Mouse (Mus musculus): ENCODE measurements at regions not wholly inside any gene's neighbourhood (a gene's known extent, or its start where the extent isn't known, plus 50 kb on each side); places are given as distances from the start of the nearest gene placed in this dataset.
A peak's percentile ranks its signal among the peaks of the same experiment; 100 is the strongest.

GRCm38 (mm10) chrX:11567827-11568226 is 240.2 kb downstream of the H2al1j start:
- DNase-seq (ENCODE audit: low read depth, low spot score): no peak

DNA sequence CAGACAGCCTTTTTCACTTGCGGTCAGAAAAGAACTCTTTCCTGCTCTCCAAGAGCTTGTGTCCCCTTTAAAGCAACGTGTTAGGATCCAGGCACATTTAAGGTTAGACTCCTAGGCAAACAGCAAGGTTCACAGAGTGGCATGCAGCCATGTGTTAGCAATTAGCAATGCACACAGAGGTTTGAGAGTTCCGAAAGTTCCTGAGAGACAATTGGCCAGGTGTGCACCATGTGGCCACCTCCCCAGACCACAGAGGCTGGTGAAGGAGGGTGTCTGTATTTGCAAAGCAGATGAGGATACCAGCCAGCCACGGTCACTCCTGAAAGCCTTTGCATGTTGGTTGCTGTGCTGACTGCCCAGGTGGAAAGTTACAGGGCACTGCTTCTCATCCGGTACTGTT is 240.6 kb downstream of the H2al1j start:
- no peak for DNase-seq (ENCODE audit: low read depth, low spot score)

DNA sequence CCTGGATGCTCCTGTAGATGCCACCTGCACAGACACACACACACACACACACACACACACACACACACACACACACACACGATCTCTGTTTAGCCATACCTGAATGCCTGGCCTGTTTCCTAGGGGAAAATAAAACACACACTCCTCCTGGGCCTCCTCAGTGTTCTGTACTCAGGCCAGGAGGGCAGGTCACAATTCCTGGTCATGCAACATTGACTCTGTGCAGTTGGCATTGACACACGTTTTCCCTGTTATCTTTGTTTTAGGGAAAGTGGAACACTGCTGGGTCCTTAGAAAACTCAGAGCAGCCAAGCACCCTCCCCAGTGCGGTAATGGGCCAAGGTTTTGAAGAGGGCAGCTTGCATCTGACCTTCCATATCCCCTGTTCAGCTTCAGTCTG is 246.7 kb downstream of the H2al1j start:
- DNase-seq (ENCODE audit: low read depth, low spot score): no peak

GRCm38 (mm10) chrX:11575571-11575970 is 247.9 kb downstream of the H2al1j start:
- no peak for DNase-seq (ENCODE audit: low read depth, low spot score)

DNA sequence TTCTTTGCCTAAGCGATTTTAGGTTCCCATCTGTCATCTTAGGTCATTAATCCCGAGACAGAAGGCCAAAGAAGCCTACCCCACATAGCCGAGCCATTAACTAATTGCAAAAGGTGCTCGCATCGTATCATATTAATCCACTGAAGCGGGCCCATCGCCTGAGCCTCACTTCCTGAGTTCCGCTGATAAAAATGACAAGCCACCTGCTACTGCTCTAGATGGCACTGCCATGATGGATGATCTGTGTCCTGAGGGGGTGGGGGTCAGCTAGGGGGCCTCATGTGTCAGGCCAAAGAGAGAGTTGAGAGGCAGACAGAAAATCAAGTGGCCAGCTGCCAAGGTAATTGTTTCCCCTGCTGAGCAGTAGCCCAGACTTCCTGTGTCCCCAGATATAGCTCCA is 248.7 kb downstream of the H2al1j start:
- no peak for DNase-seq (ENCODE audit: low read depth, low spot score)

- DNase-seq (ENCODE audit: low read depth, low spot score): no peak
Measured at GRCm38 (mm10) chrX:11577294-11577693, 249.7 kb downstream of the H2al1j start.

- DNase-seq (ENCODE audit: low read depth, low spot score): no peak
Measured at GRCm38 (mm10) chrX:11585353-11585752, 257.7 kb downstream of the H2al1j start.

GRCm38 (mm10) chrX:11591391-11592187 is 264.0 kb downstream of the H2al1j start:
- no peak for DNase-seq (ENCODE audit: low read depth, low spot score)

- no peak for DNase-seq (ENCODE audit: low read depth, low spot score)
Measured at GRCm38 (mm10) chrX:11594542-11594941, 266.9 kb downstream of the H2al1j start.

DNA sequence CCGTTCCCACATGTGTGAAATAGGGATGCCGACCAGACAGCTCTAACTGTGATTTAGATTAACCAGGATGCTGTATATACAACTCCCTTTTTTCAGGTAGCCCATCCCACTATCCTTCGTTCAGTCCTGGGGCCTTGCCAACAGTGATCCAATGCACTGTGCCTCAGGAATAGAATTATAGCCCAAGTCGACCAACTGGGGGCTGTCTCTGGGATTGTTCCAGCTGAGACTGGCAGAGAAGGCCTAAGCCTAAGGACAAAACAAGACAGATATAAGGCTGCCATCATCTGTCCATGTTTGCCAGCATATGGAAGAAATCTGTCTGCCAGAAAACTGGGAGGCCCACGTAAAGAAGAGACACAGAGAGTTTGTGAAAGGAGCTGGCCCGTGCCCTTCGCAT is 269.9 kb downstream of the H2al1j start:
- no peak for DNase-seq (ENCODE audit: low read depth, low spot score)

DNA sequence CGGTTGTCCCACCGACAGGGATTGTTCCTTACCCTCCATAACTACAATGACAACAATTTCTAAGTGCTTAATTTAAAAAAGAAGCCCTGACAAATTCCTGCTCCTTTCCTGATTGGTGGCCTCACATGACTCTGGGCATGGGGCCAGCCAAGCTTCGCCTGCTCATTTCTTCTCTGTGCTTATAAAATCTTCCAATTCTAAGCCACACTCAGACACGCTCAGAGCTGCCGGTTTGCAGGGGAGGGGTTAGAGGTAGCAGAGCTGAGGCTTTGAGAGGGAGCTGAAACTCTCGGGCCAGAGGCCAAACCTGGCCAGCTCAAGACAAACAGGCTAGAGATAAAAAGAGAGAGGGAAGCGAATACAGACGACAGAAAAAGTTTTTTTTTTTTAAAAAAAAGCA is 286.6 kb downstream of the H2al1j start:
- DNase-seq (ENCODE audit: low read depth, low spot score): no peak

DNA sequence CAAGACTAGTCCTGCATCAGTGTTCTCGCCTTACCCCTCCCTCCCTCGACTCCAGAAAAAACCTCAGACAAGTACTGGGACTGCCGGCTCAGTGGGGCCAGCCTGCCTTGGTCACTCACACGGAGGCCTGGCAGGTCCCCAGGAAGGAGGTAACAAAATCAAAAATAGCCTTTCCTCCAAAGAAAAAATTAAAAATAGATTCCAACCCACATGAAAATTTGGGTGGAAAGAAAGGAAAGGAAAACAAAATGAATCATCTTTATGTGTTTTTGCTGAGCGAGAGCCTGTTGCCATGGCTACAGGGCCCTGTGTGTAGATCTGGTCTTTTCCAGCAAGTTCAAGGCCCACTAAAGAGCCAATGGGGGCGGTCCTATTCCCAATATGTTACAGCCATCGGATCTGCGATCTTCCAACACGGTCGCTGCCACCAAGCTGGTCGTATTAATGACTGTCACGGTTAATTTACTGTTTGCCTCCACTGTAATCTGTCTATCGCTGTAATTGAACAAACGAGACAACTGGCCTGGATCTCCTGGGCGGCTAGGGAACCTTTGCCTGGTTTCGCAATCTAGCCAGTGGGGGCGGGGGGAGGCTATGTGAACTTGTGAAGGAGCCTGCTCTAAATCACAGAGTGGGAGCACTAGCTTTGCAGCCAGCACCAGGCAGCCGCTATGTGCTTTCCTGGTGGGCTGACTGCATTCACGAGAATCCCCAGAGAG is 293.6 kb downstream of the H2al1j start:
- DNase-seq (ENCODE audit: low read depth, low spot score): no peak

- DNase-seq (ENCODE audit: low read depth, low spot score): no peak
Measured at GRCm38 (mm10) chrX:11626274-11626878, 298.8 kb downstream of the H2al1j start.

- DNase-seq (ENCODE audit: low read depth, low spot score): no peak
Measured at GRCm38 (mm10) chrX:11629362-11629761, 301.7 kb downstream of the H2al1j start.

DNA sequence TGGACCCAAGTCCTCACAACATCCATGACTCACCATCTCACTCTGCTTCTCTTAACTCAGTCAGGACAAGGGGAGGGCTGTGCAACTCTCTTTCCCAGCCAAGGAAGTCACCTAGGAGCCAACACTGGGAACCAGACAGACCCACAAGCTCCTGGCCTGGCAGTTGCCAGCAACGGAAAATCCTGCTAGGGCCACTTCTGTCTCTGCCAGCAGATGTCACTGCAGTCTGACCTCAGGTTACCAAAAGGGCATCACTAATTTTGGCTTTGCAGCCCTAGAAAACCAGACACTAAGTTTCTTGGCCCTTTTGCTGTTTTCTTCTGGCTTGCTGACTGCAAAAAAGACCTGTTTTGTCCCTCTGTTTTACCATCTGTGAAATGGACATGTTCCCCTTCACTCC is 302.3 kb downstream of the H2al1j start:
- DNase-seq (ENCODE audit: low read depth, low spot score): peak; percentile 25

DNA sequence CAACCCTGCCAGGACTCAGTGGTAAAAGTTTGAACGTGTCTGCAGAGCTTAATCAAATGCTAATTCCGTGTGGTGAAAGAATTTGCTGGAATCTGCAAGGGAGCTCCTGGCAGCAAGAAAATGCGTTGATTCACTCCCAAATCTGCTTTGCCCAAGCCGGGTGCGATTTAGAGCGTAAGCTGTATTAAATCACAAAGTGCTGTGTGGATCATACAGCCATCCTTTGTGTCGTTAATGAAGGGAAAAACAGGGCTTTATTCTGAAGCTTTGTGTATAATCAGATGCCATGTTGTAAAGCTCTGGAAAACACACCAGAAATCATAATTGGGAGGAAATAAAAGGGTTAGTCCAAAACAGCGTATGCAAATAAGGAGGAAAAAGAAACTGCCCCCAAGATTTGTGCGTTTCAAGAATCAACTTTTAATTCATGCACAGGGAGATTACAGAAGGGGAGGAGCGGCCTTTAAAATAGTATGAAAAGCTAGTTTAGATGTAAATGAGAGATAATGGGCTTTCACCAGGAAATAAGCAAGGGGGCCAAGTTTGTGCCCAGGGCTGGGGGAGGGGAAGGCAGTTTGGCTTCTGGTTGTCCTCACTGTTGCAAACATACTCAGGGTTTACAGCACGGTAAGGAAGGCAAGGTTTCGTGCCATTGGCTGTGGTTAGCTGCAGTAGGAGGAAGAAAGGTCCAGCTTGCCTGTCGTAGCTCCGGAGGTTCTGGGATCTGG is 303.7 kb downstream of the H2al1j start:
- no peak for DNase-seq (ENCODE audit: low read depth, low spot score)

DNA sequence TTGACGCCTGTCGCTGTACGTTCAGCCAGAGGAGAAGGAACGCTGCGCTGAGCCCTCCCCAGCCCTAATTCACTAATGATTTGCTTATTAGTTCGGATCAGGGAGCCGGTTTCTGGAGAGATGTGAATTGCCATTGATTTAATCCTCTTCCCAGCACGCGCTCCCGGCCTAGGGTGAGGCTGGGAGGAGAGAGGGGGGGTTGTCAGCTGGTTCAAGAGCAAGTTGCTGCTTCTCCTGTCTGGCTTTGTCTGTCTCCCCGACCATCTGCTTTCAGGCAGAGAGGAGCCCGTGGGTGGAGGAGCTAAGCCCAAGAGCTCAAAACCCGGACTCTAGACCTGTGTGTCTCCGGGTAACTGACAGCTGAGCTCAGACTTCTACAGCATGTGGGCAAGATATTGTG is 304.4 kb downstream of the H2al1j start:
- no peak for DNase-seq (ENCODE audit: low read depth, low spot score)

- DNase-seq (ENCODE audit: low read depth, low spot score): peak; percentile 39
Measured at GRCm38 (mm10) chrX:11633823-11634222, 306.2 kb downstream of the H2al1j start.

- no peak for DNase-seq (ENCODE audit: low read depth, low spot score)
Measured at GRCm38 (mm10) chrX:11644484-11644883, 316.9 kb downstream of the H2al1j start.

GRCm38 (mm10) chrX:11646681-11647526 is 319.3 kb downstream of the H2al1j start:
- peak; percentile 16 for DNase-seq (ENCODE audit: low read depth, low spot score)

DNA sequence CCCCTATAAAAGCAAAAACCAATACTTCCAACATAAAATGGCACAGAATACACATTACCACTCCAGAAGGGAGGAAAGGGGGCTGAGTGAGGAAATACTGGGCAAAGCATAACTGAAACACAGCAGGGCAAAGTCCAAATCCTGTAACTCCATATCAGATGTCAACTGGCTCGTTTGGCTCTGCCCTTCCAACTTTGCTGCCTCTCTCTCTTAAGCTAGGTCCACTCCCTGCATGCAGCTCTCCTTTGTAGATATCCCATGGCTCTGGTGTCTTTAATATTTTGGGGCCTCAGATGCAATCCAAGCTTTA is 319.9 kb downstream of the H2al1j start:
- DNase-seq (ENCODE audit: low read depth, low spot score): no peak
